Comparison of ENCODE assay signal across 11 mouse cellular contexts in the genomic region with DNA sequence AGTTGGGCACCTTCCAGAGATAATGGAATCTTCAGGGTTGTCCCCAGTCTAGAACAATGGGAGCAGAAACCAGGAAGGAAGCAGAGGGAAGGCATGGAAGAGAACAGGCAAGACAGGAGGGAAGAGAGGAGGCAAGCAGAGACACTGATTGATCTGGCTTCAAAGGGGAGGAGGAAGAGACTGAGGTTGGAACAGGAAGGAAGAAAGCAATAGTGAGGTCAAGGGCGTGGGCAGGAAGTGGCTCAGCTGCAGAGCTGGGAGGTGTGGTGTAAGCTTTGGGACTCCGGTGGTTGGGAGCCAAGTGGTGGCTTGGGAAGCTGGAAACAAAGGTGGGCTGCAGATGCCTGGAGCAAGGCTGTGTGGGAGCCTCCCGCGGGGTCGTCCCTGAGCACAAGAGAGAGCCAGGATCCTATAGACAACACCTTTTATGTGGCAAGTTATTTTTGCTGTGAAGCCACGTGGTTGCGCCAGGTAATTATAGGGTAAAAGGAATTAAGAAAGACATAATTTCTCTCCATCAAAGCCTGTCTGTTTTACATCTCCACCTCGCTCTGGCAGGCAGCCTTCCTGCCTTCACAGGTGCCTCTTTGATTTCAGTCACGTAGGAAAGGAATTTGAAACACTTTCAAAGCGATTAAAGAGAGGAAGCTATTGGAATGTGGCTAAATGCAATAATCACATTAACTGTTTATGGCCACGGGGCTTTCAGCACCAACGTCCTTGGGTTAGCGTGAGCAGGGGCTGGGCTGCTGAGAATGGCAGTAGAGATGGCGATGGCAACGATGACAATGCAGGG.
DNase-seq lines count a peak whose midpoint lies in the region; ATAC-seq lines count a peak whose summit lies in the region.
"Had no signal": no experiment of that assay in that cellular context is flagged by ENCODE, and none has a peak within 500 bp of the region (broad histone marks: within the 10 kb centered on the region; RNA-seq: fewer than 3 reads in every experiment).

No protein-coding gene starts in this region.

- H3K4me3 ChIP-seq in forebrain, embryonic 13.5 days, result no peak overlapping the region
- H3K4me3 ChIP-seq in forebrain, embryonic 10.5 days, result no peak overlapping the region
- no peak overlapping the region for H3K4me3 ChIP-seq in hindbrain, embryonic 10.5 days
- H3K4me3 ChIP-seq: hindbrain, embryonic 15.5 days; stomach, embryonic 15.5 days had no signal

- H3K9me3 ChIP-seq in forebrain, embryonic 13.5 days (replicated peaks), result no peaks in the 10 kb centered on the region
- H3K9me3 ChIP-seq in forebrain, embryonic 10.5 days, result no peaks in the 10 kb centered on the region
- no peaks in the 10 kb centered on the region for H3K9me3 ChIP-seq in hindbrain, embryonic 10.5 days
- H3K9me3 ChIP-seq: hindbrain, embryonic 15.5 days; stomach, embryonic 15.5 days had no signal

- H3K36me3 ChIP-seq in forebrain, embryonic 13.5 days (ENCODE audit: poor library complexity, severe bottlenecking), result no peaks in the 10 kb centered on the region
- H3K36me3 ChIP-seq in forebrain, embryonic 10.5 days (replicated peaks), result no peaks in the 10 kb centered on the region
- H3K36me3 ChIP-seq in hindbrain, embryonic 10.5 days, result no peaks in the 10 kb centered on the region
- H3K36me3 ChIP-seq: hindbrain, embryonic 15.5 days; stomach, embryonic 15.5 days had no signal

- H3K4me1 ChIP-seq in forebrain, embryonic 13.5 days, result peaks cover 25% of the 10 kb centered on the region
- H3K4me1 ChIP-seq in forebrain, embryonic 10.5 days, result peaks cover 32% of the 10 kb centered on the region
- peaks cover 40% of the 10 kb centered on the region for H3K4me1 ChIP-seq in hindbrain, embryonic 10.5 days (replicated peaks)
- H3K4me1 ChIP-seq: stomach, embryonic 15.5 days had no signal

- 64% methylated on average over 15 of the region's 15 CpGs for WGBS in forebrain, embryonic 13.5 days
- WGBS in forebrain, embryonic 10.5 days, result 75% methylated on average over 15 of the region's 15 CpGs
- WGBS in hindbrain, embryonic 10.5 days, result 80% methylated on average over 15 of the region's 15 CpGs

- no peak for ATAC-seq in forebrain, embryonic 13.5 days

- H3K27me3 ChIP-seq in forebrain, embryonic 13.5 days, result no peaks in the 10 kb centered on the region
- no peaks in the 10 kb centered on the region for H3K27me3 ChIP-seq in forebrain, embryonic 10.5 days (ENCODE audit: poor library complexity, severe bottlenecking)
- H3K27me3 ChIP-seq in hindbrain, embryonic 10.5 days (ENCODE audit: insufficient read depth, poor library complexity, severe bottlenecking), result peaks cover 4% of the 10 kb centered on the region
- H3K27me3 ChIP-seq: hindbrain, embryonic 15.5 days; stomach, embryonic 15.5 days had no signal

- H3K4me2 ChIP-seq in forebrain, embryonic 13.5 days, result no peak overlapping the region
- H3K4me2 ChIP-seq: hindbrain, embryonic 15.5 days; stomach, embryonic 15.5 days had no signal

- H3K27ac ChIP-seq in forebrain, embryonic 13.5 days, result 0 out of 2 replicates have a peak overlapping the region, but pooled peaks have one; percentile 25
- no peak overlapping the region for H3K27ac ChIP-seq in forebrain, embryonic 10.5 days
- H3K27ac ChIP-seq in hindbrain, embryonic 10.5 days, result no peak overlapping the region
- H3K27ac ChIP-seq: hindbrain, embryonic 15.5 days; macrophage; stomach, embryonic 15.5 days had no signal

- no peak overlapping the region for H3K9ac ChIP-seq in forebrain, embryonic 13.5 days
- H3K9ac ChIP-seq: hindbrain, embryonic 15.5 days; stomach, embryonic 15.5 days had no signal

- no peak for DNase-seq in forebrain, embryonic 10.5 days (ENCODE audit: extremely low spot score, low spot score)
- peak; percentile 3 for DNase-seq in right cerebral cortex, adult 18-20 months
- DNase-seq in right cerebral cortex, postnatal 25 days, result no peak
- DNase-seq in kidney, postnatal 36 days, result peak; percentile 7 to 18
- no peak for DNase-seq in ovary, adult 18-20 months (ENCODE audit: low spot score)
- no peak for DNase-seq in MN1 (ENCODE audit: low spot score)
- no peak for DNase-seq in hindbrain, embryonic 10.5 days (ENCODE audit: low spot score)

Comparison
In these comparisons a context has a peak if more than half of its experiments do, and no peak if none do; other contexts are left out.
1. DNase-seq: peak in right cerebral cortex, adult 18-20 months (single experiment) and kidney, postnatal 36 days (2 of 2); none in forebrain, embryonic 10.5 days (single experiment), right cerebral cortex, postnatal 25 days (single experiment), ovary, adult 18-20 months (single experiment), MN1 (single experiment) and hindbrain, embryonic 10.5 days (single experiment).